Mouse (Mus musculus): ENCODE data around the gene Lypd4. TPM values are rescaled to one million over a fixed set of nuclear protein-coding genes. Genes with fewer than 3 reads are reported as not detected.
A peak's percentile ranks its signal among the peaks of the same experiment; 100 is the strongest.

The Lypd4 gene
- polyA plus RNA-seq (2016; fragmentation: Nextera tagmentation; extraction: Ambion mirVana) = not detected in 2 replicates

- Histone ChIP-seq H3K27me3 (ENCODE audit: low read depth, poor library complexity, severe bottlenecking) (peaks cover 39% of the 10 kb centered on the region), H3K27ac (no peak within 1 kb of the TSS), H3K36me3 (no peaks in the 10 kb centered on the region), H3K4me1 (peaks cover 2% of the 10 kb centered on the region; the same call in 1 of the 2 replicates), H3K4me3 (0 out of 2 replicates have a peak within 1 kb of the TSS, but pooled peaks have one; percentile 10), H3K9me3 (replicated peaks) (0 out of 2 replicates have a peak, but pooled peaks cover 3% of the 10 kb centered on the region)
- WGBS = 48% methylated on average over 41 of the region's 41 CpGs
- DNase-seq (ENCODE audit: low spot score) = no peak
Observed at GRCm38 (mm10) chr7:24869532-24870165, at the start of gene Lypd4, which contains the start of gene Dmrtc2. Lypd4 (minus strand) TSS chr7:24869941. Dmrtc2 (plus strand) TSS chr7:24870057.

DNA sequence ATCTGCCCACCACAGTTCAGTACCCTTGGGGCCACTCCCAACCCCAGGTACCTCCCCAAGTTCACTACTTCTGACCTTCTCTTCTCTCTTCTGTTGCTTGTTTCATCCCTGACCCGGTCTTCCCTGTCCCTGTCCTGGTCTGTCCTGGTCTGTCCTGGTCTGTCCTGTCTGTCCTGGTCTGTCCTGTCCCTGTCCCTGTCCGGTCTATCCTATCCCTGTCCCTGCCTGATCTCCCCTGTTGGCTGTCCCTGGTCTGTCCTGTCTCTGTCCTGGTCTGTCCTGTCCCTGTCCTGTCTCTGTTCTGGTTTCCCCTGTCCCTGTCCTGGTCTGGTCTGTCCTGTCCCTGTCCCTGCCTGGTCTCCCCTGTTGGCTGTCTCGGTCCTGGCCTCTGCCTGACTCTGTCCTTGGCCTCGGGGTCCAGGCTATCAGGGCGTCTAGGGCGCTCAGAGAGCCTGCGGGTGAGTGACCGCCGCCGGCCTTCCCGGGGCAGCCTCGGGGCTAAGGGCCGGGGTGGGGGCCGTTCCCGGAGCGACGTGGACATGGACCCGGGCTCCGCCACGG is 49.1 kb upstream of the Lypd4 start:
- Histone ChIP-seq H3K36me3 (peaks cover 76% of the 10 kb centered on the region), H3K4me1 (no peaks in the 10 kb centered on the region; the same call in 1 of the 2 replicates), H3K27me3 (ENCODE audit: low read depth, poor library complexity, severe bottlenecking) (no peaks in the 10 kb centered on the region), H3K4me3 (no peak overlapping the region), H3K27ac (no peak overlapping the region), H3K9me3 (replicated peaks) (no peaks in the 10 kb centered on the region)
- WGBS = 91% methylated on average over 20 of the region's 20 CpGs
- DNase-seq (ENCODE audit: low spot score) = no peak

DNA sequence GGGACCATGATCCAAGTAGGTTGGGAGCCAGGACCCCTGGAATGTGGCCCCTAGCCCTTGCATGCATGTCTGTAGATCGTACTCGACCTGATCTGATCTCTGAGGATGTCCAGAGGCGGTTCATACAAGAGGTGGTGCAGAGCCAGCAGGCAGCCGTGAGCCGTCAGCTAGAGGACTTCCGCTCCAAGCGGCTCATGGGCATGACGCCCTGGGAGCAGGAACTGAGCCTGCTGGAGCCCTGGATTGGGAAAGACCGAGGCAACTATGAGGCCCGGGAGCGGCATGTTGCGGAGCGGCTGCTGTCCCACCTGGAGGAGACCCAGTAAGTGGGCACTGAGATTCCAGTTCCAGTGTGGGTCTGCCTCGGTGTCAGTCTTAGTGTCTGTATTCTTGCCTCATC is 42.7 kb upstream of the Lypd4 start:
- H3K27me3 ChIP-seq (ENCODE audit: low read depth, poor library complexity, severe bottlenecking) = no peaks in the 10 kb centered on the region
- peaks cover 5% of the 10 kb centered on the region for H3K4me1 ChIP-seq
- H3K4me3 ChIP-seq = no peak overlapping the region
- H3K36me3 ChIP-seq = peaks cover 60% of the 10 kb centered on the region
- DNase-seq (ENCODE audit: low spot score) = no peak
- no peaks in the 10 kb centered on the region for H3K9me3 ChIP-seq (replicated peaks)
- 96% methylated on average over 14 of the region's 14 CpGs for WGBS
- H3K27ac ChIP-seq = no peak overlapping the region

DNA sequence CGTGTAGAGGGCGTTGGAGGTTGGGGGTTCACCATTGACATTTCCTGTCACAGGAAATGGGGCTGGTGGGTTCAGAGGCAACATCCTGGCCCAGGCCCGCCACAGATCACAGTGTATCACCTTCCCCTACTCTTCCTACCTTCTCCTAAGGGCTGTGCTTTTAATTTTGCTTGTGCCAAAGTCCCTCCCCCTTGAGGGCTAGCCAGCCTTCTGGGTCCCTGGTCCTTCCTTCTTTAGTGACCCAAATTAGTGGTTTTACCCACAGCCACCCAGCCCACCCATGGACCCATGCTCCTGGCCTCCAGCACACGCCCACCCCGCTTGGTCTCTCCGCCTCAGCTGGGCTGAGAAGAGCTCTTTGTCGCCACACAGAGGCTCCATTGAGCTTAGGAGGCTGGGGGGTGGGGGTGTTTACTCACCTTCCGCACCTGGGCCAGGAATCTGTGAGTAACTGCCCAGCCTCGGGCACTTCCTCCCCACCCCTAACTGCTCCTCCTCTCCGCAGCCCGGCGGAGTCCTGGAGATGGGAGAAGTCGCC is 37.5 kb upstream of the Lypd4 start:
- no peaks in the 10 kb centered on the region for H3K9me3 ChIP-seq (replicated peaks)
- 12% methylated on average over 13 of the region's 13 CpGs for WGBS
- peak overlapping the region; percentile 80 for H3K27ac ChIP-seq
- H3K4me3 ChIP-seq = peak overlapping the region; percentile 35
- H3K27me3 ChIP-seq (ENCODE audit: low read depth, poor library complexity, severe bottlenecking) = no peaks in the 10 kb centered on the region
- H3K36me3 ChIP-seq = peaks cover 33% of the 10 kb centered on the region
- peaks cover 49% of the 10 kb centered on the region for H3K4me1 ChIP-seq
- no peak for DNase-seq (ENCODE audit: low spot score)

DNA sequence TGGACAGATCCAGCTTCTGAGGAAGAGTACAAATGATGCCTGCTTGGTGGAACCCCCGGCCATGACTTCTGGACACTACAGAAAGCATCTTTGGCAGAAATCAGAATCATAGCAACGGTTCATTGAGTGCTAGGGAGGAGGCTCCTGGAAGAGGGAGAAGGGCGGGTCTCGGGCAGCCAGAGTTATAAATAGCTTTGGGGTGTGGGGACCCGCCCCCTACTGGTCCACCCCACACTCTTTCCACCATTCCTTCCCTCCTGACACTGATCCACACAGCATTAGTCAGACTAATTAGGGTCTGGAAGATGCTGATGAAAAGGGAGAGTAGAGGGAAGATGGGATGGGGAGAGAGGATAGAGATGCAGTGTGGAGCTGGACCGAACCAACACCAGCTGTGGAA is 36.8 kb upstream of the Lypd4 start:
- no peaks in the 10 kb centered on the region for H3K27me3 ChIP-seq (ENCODE audit: low read depth, poor library complexity, severe bottlenecking)
- peak overlapping the region; percentile 80 for H3K27ac ChIP-seq
- peak overlapping the region; percentile 35 for H3K4me3 ChIP-seq
- H3K9me3 ChIP-seq (replicated peaks) = no peaks in the 10 kb centered on the region
- H3K36me3 ChIP-seq = peaks cover 26% of the 10 kb centered on the region
- 33% methylated on average over 6 of the region's 6 CpGs for WGBS
- no peak for DNase-seq (ENCODE audit: low spot score)
- peaks cover 56% of the 10 kb centered on the region for H3K4me1 ChIP-seq

DNA sequence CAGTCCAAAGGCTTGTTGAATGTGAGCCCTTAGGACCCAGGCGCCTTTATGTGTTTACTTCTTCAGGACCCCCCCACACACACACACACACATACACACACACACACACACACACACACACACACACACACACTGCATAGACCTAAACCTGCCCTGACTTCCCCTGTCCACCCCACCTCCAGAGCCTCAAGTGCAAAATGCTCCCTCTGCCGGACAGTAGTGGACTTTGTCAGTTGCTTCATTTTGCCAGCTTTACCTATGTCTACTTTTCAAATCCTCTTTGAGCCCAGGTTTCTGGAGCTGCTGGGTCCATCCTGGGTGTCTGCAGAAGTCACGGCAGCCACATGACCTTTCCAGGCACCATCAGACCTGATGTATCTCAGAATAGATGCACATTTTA is 35.2 kb upstream of the Lypd4 start:
- peak overlapping the region; percentile 80 for H3K4me3 ChIP-seq
- peaks cover 56% of the 10 kb centered on the region for H3K4me1 ChIP-seq
- WGBS = 18% methylated on average over 3 of the region's 3 CpGs
- H3K36me3 ChIP-seq = peaks cover 17% of the 10 kb centered on the region
- DNase-seq (ENCODE audit: low spot score) = peak; percentile 79
- H3K9me3 ChIP-seq (replicated peaks) = no peaks in the 10 kb centered on the region
- H3K27me3 ChIP-seq (ENCODE audit: low read depth, poor library complexity, severe bottlenecking) = no peaks in the 10 kb centered on the region
- H3K27ac ChIP-seq = peak overlapping the region; percentile 80; the same call in 1 of the 2 replicates

GRCm38 (mm10) chr7:24904070-24904483 is 34.3 kb upstream of the Lypd4 start:
- Histone ChIP-seq H3K27ac (peak overlapping the region; percentile 80), H3K4me3 (peak overlapping the region; percentile 80), H3K36me3 (peaks cover 10% of the 10 kb centered on the region), H3K9me3 (replicated peaks) (no peaks in the 10 kb centered on the region), H3K4me1 (peaks cover 56% of the 10 kb centered on the region), H3K27me3 (ENCODE audit: low read depth, poor library complexity, severe bottlenecking) (no peaks in the 10 kb centered on the region)
- WGBS = under 1% methylated on average over 30 of the region's 30 CpGs
- DNase-seq (ENCODE audit: low spot score) = peak; percentile 95

GRCm38 (mm10) chr7:24903444-24903825 is 33.7 kb upstream of the Lypd4 start:
- peaks cover 4% of the 10 kb centered on the region for H3K36me3 ChIP-seq
- no peaks in the 10 kb centered on the region for H3K9me3 ChIP-seq (replicated peaks)
- WGBS = 48% methylated on average over 10 of the region's 10 CpGs
- 0 out of 2 replicates have a peak overlapping the region, but pooled peaks have one; percentile 89 for H3K27ac ChIP-seq
- peaks cover 56% of the 10 kb centered on the region for H3K4me1 ChIP-seq
- no peak for DNase-seq (ENCODE audit: low spot score)
- no peaks in the 10 kb centered on the region for H3K27me3 ChIP-seq (ENCODE audit: low read depth, poor library complexity, severe bottlenecking)
- H3K4me3 ChIP-seq = peak overlapping the region; percentile 80

- WGBS = 7% methylated on average over 62 of the region's 68 CpGs
- Histone ChIP-seq H3K9me3 (replicated peaks) (no peaks in the 10 kb centered on the region), H3K27me3 (ENCODE audit: low read depth, poor library complexity, severe bottlenecking) (no peaks in the 10 kb centered on the region), H3K36me3 (no peaks in the 10 kb centered on the region), H3K4me1 (peaks cover 54% of the 10 kb centered on the region), H3K27ac (peak within 1 kb of the TSS; percentile 89), H3K4me3 (peak within 1 kb of the TSS; percentile 80)
- peak; percentile 67 for DNase-seq (ENCODE audit: low spot score)
Observed at GRCm38 (mm10) chr7:24902630-24903443, 33.1 kb upstream of the Lypd4 start, which contains the start of gene Arhgef1. Arhgef1 (plus strand) TSS chr7:24902912.

- Histone ChIP-seq H3K27ac (peak overlapping the region; percentile 89), H3K4me1 (peaks cover 52% of the 10 kb centered on the region), H3K9me3 (replicated peaks) (no peaks in the 10 kb centered on the region), H3K36me3 (no peaks in the 10 kb centered on the region), H3K4me3 (peak overlapping the region; percentile 80), H3K27me3 (ENCODE audit: low read depth, poor library complexity, severe bottlenecking) (no peaks in the 10 kb centered on the region)
- DNase-seq (ENCODE audit: low spot score) = no peak
- 49% methylated on average over 2 of the region's 2 CpGs for WGBS
Observed at GRCm38 (mm10) chr7:24902264-24902629, 32.5 kb upstream of the Lypd4 start.

- H3K36me3 ChIP-seq = no peaks in the 10 kb centered on the region
- peaks cover 51% of the 10 kb centered on the region for H3K4me1 ChIP-seq
- no peaks in the 10 kb centered on the region for H3K9me3 ChIP-seq (replicated peaks)
- 71% methylated on average over 1 of the region's 1 CpGs for WGBS
- no peaks in the 10 kb centered on the region for H3K27me3 ChIP-seq (ENCODE audit: low read depth, poor library complexity, severe bottlenecking)
- peak overlapping the region; percentile 80 for H3K4me3 ChIP-seq
- peak overlapping the region; percentile 89 for H3K27ac ChIP-seq
- no peak for DNase-seq (ENCODE audit: low spot score)
Observed at GRCm38 (mm10) chr7:24901842-24902241, 32.1 kb upstream of the Lypd4 start.

DNA sequence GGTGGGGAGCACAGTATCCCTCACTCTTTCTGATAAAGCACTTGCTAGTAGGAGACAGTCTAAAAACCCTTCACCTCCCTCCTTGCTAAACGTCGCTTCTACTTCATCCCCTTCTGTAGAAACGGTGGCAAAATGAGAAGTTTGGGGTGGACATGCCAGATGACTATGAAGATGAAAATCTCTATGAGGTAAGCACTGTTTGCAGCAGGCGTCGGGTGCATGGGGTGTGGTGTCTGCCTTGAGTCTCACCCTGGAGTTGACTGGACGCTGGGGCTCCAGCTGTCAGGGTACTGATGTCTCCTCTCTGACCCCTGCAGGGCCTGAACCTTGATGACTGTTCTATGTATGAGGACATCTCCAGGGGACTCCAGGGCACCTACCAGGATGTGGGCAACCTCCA is 31.4 kb upstream of the Lypd4 start:
- no peak overlapping the region for H3K4me3 ChIP-seq
- peaks cover 43% of the 10 kb centered on the region for H3K4me1 ChIP-seq
- no peak for DNase-seq (ENCODE audit: low spot score)
- H3K27ac ChIP-seq = no peak overlapping the region
- H3K27me3 ChIP-seq (ENCODE audit: low read depth, poor library complexity, severe bottlenecking) = no peaks in the 10 kb centered on the region
- 80% methylated on average over 6 of the region's 6 CpGs for WGBS
- H3K9me3 ChIP-seq (replicated peaks) = no peaks in the 10 kb centered on the region
- no peaks in the 10 kb centered on the region for H3K36me3 ChIP-seq
